11 mouse cellular contexts compared by ENCODE assay signal in genomic region chr2:178768526-178768925, GRCm38 (mm10).
DNase-seq lines count a peak whose midpoint lies in the region.
"Had no signal": no experiment of that assay in that cellular context is flagged by ENCODE, and none has a peak within 500 bp of the region (broad histone marks: within the 10 kb centered on the region; RNA-seq: fewer than 3 reads in every experiment).

No protein-coding gene starts in this region.

- peak; percentile 4 for DNase-seq in cerebellum, adult 11-12 months
- no peak for DNase-seq in cerebellum, postnatal 4 days (ENCODE audit: low spot score in 2 of 2)
- DNase-seq in cerebellum, postnatal 14 days, result peak; percentile 15 to 37
- DNase-seq in cerebellum, adult 9-11 months, result no peak
- DNase-seq in brain, adult 2 months (ENCODE audit: low read depth, low spot score), result peak; percentile 20
- DNase-seq: adrenal gland, adult 8-10 months; adrenal gland, postnatal 14 days; adrenal gland, postnatal 36 days; B cell, adult 2 months; embryo, embryonic 11 days; forebrain, postnatal 0 days had no signal

Comparison
In these comparisons a context has a peak if more than half of its experiments do, and no peak if none do; other contexts are left out.
1. DNase-seq: peak in cerebellum, adult 11-12 months (single experiment), cerebellum, postnatal 14 days (2 of 2) and brain, adult 2 months (single experiment); none in cerebellum, postnatal 4 days (0 of 2) and cerebellum, adult 9-11 months (single experiment).